Mouse (Mus musculus): ENCODE measurements around the gene Kdm4a. TPM values are rescaled to one million over a fixed set of nuclear protein-coding genes. Genes with fewer than 3 reads are reported as not detected.

Kdm4a gene
- polyA plus RNA-seq, 1 experiment from 2014 or later: 42.7 TPM

- 75% methylated on average over 3 of the region's 3 CpGs for WGBS
- Histone ChIP-seq H3K4me1 (no peaks in the 10 kb centered on the region), H3K4me3 (no peak overlapping the region), H3K27me3 (ENCODE audit: low read depth, poor library complexity, severe bottlenecking) (no peaks in the 10 kb centered on the region), H3K9me3 (replicated peaks) (no peaks in the 10 kb centered on the region), H3K27ac (no peak overlapping the region), H3K36me3 (no peaks in the 10 kb centered on the region)
- no peak for DNase-seq (ENCODE audit: low spot score)
Observed at GRCm38 (mm10) chr4:118198606-118199005, 18.8 kb upstream of the Kdm4a start.

GRCm38 (mm10) chr4:118196185-118196584 lies 16.3 kb upstream of the Kdm4a start:
- DNase-seq (ENCODE audit: low spot score): no peak
- H3K27ac ChIP-seq: no peak overlapping the region
- H3K9me3 ChIP-seq (replicated peaks): no peaks in the 10 kb centered on the region
- no peaks in the 10 kb centered on the region for H3K36me3 ChIP-seq
- WGBS: 85% methylated on average over 10 of the region's 10 CpGs
- no peaks in the 10 kb centered on the region for H3K4me1 ChIP-seq
- no peak overlapping the region for H3K4me3 ChIP-seq
- H3K27me3 ChIP-seq (ENCODE audit: low read depth, poor library complexity, severe bottlenecking): no peaks in the 10 kb centered on the region

GRCm38 (mm10) chr4:118180301-118181080 lies 648 bp upstream of the Kdm4a start:
- Histone ChIP-seq H3K4me3 (peak overlapping the region; percentile 89), H3K9me3 (replicated peaks) (no peaks in the 10 kb centered on the region), H3K27ac (peak overlapping the region; percentile 95), H3K27me3 (ENCODE audit: low read depth, poor library complexity, severe bottlenecking) (no peaks in the 10 kb centered on the region), H3K36me3 (peaks cover 23% of the 10 kb centered on the region), H3K4me1 (peaks cover 14% of the 10 kb centered on the region)
- 17% methylated on average over 17 of the region's 17 CpGs for WGBS
- no peak for DNase-seq (ENCODE audit: low spot score)

- H3K4me3 ChIP-seq: peak overlapping the region; percentile 89
- H3K9me3 ChIP-seq (replicated peaks): no peaks in the 10 kb centered on the region
- peak overlapping the region; percentile 95 for H3K27ac ChIP-seq
- H3K4me1 ChIP-seq: peaks cover 14% of the 10 kb centered on the region
- peaks cover 37% of the 10 kb centered on the region for H3K36me3 ChIP-seq
- no peak for DNase-seq (ENCODE audit: low spot score)
- no peaks in the 10 kb centered on the region for H3K27me3 ChIP-seq (ENCODE audit: low read depth, poor library complexity, severe bottlenecking)
- WGBS: 2% methylated on average over 12 of the region's 12 CpGs
Observed at GRCm38 (mm10) chr4:118178952-118179466, 834 bp downstream of the Kdm4a start.

GRCm38 (mm10) chr4:118172461-118172860 lies 7.4 kb downstream of the Kdm4a start:
- Histone ChIP-seq H3K36me3 (peaks cover 99% of the 10 kb centered on the region), H3K9me3 (replicated peaks) (no peaks in the 10 kb centered on the region), H3K27ac (no peak overlapping the region), H3K4me3 (no peak overlapping the region), H3K4me1 (no peaks in the 10 kb centered on the region), H3K27me3 (ENCODE audit: low read depth, poor library complexity, severe bottlenecking) (no peaks in the 10 kb centered on the region)
- WGBS: 96% methylated on average over 12 of the region's 12 CpGs
- DNase-seq (ENCODE audit: low spot score): no peak

GRCm38 (mm10) chr4:118171006-118171405 lies 8.8 kb downstream of the Kdm4a start:
- H3K4me1 ChIP-seq: no peaks in the 10 kb centered on the region
- H3K9me3 ChIP-seq (replicated peaks): no peaks in the 10 kb centered on the region
- WGBS: 84% methylated on average over 9 of the region's 9 CpGs
- no peak for DNase-seq (ENCODE audit: low spot score)
- no peak overlapping the region for H3K4me3 ChIP-seq
- peaks cover 99% of the 10 kb centered on the region for H3K36me3 ChIP-seq
- H3K27me3 ChIP-seq (ENCODE audit: low read depth, poor library complexity, severe bottlenecking): no peaks in the 10 kb centered on the region
- H3K27ac ChIP-seq: no peak overlapping the region

GRCm38 (mm10) chr4:118162123-118162522 lies 17.7 kb downstream of the Kdm4a start:
- no peaks in the 10 kb centered on the region for H3K4me1 ChIP-seq

GRCm38 (mm10) chr4:118157666-118158065 lies 22.2 kb downstream of the Kdm4a start:
- no peaks in the 10 kb centered on the region for H3K9me3 ChIP-seq (replicated peaks)
- no peaks in the 10 kb centered on the region for H3K4me1 ChIP-seq
- peaks cover 99% of the 10 kb centered on the region for H3K36me3 ChIP-seq
- DNase-seq (ENCODE audit: low spot score): no peak
- WGBS: 91% methylated on average over 3 of the region's 3 CpGs
- H3K4me3 ChIP-seq: no peak overlapping the region
- no peaks in the 10 kb centered on the region for H3K27me3 ChIP-seq (ENCODE audit: low read depth, poor library complexity, severe bottlenecking)
- H3K27ac ChIP-seq: no peak overlapping the region

More at GRCm38 (mm10) chr4:118162123-118162522, 17.7 kb downstream of the Kdm4a start:
- DNase-seq (ENCODE audit: low spot score): no peak
- peaks cover 99% of the 10 kb centered on the region for H3K36me3 ChIP-seq
- H3K9me3 ChIP-seq (replicated peaks): no peaks in the 10 kb centered on the region
- H3K4me3 ChIP-seq: no peak overlapping the region
- no peak overlapping the region for H3K27ac ChIP-seq
- WGBS: 97% methylated on average over 12 of the region's 12 CpGs
- no peaks in the 10 kb centered on the region for H3K27me3 ChIP-seq (ENCODE audit: low read depth, poor library complexity, severe bottlenecking)

- 92% methylated on average over 15 of the region's 15 CpGs for WGBS
- H3K27me3 ChIP-seq (ENCODE audit: low read depth, poor library complexity, severe bottlenecking): no peaks in the 10 kb centered on the region
- H3K36me3 ChIP-seq: peaks cover 99% of the 10 kb centered on the region
- no peak overlapping the region for H3K4me3 ChIP-seq
- H3K27ac ChIP-seq: no peak overlapping the region
- no peak for DNase-seq (ENCODE audit: low spot score)
- no peaks in the 10 kb centered on the region for H3K4me1 ChIP-seq
- no peaks in the 10 kb centered on the region for H3K9me3 ChIP-seq (replicated peaks)
Observed at GRCm38 (mm10) chr4:118156559-118156958, 23.3 kb downstream of the Kdm4a start.

GRCm38 (mm10) chr4:118154889-118155288 lies 25.0 kb downstream of the Kdm4a start:
- H3K4me1 ChIP-seq: no peaks in the 10 kb centered on the region
- no peaks in the 10 kb centered on the region for H3K27me3 ChIP-seq (ENCODE audit: low read depth, poor library complexity, severe bottlenecking)
- no peak for DNase-seq (ENCODE audit: low spot score)
- 95% methylated on average over 5 of the region's 5 CpGs for WGBS
- no peaks in the 10 kb centered on the region for H3K9me3 ChIP-seq (replicated peaks)
- H3K4me3 ChIP-seq: no peak overlapping the region
- peaks cover 99% of the 10 kb centered on the region for H3K36me3 ChIP-seq
- H3K27ac ChIP-seq: no peak overlapping the region

GRCm38 (mm10) chr4:118152020-118152785 lies 27.6 kb downstream of the Kdm4a start:
- peaks cover 100% of the 10 kb centered on the region for H3K36me3 ChIP-seq
- no peak for DNase-seq (ENCODE audit: low spot score)
- no peak overlapping the region for H3K27ac ChIP-seq
- WGBS: 94% methylated on average over 17 of the region's 17 CpGs
- H3K27me3 ChIP-seq (ENCODE audit: low read depth, poor library complexity, severe bottlenecking): no peaks in the 10 kb centered on the region
- no peak overlapping the region for H3K4me3 ChIP-seq
- H3K4me1 ChIP-seq: no peaks in the 10 kb centered on the region
- no peaks in the 10 kb centered on the region for H3K9me3 ChIP-seq (replicated peaks)

GRCm38 (mm10) chr4:118150804-118151203 lies 29.0 kb downstream of the Kdm4a start:
- no peak overlapping the region for H3K27ac ChIP-seq
- no peaks in the 10 kb centered on the region for H3K4me1 ChIP-seq
- peaks cover 100% of the 10 kb centered on the region for H3K36me3 ChIP-seq
- H3K27me3 ChIP-seq (ENCODE audit: low read depth, poor library complexity, severe bottlenecking): no peaks in the 10 kb centered on the region
- H3K4me3 ChIP-seq: no peak overlapping the region
- DNase-seq (ENCODE audit: low spot score): no peak
- no peaks in the 10 kb centered on the region for H3K9me3 ChIP-seq (replicated peaks)
- 93% methylated on average over 7 of the region's 7 CpGs for WGBS
